Mouse (Mus musculus): ENCODE results near the gene 4930404H24Rik. TPM values are rescaled to one million over a fixed set of nuclear protein-coding genes. Genes with fewer than 3 reads are reported as not detected.
A peak's percentile ranks its signal among the peaks of the same experiment; 100 is the strongest.

4930404H24Rik gene
- polyA plus RNA-seq, 1 experiment from 2014 or later = not detected

GRCm38 (mm10) chr2:153481108-153481860 lies 11.3 kb upstream of the 4930404H24Rik start:
- H3K9ac ChIP-seq = no peak overlapping the region
- WGBS (ENCODE audit: insufficient replicate concordance) = 68% methylated on average over 7 of the region's 7 CpGs

GRCm38 (mm10) chr2:153481861-153482120 lies 10.8 kb upstream of the 4930404H24Rik start:
- H3K4me1 ChIP-seq = peaks cover 82% of the 10 kb centered on the region
- ATAC-seq = no peak
- H3K27me3 ChIP-seq (replicated peaks) = no peaks in the 10 kb centered on the region
- no peak overlapping the region for H3K4me3 ChIP-seq
- H3K9me3 ChIP-seq (replicated peaks) = no peaks in the 10 kb centered on the region
- no peak overlapping the region for H3K9ac ChIP-seq
- WGBS (ENCODE audit: insufficient replicate concordance) = 72% methylated on average over 2 of the region's 2 CpGs
- no peak overlapping the region for H3K4me2 ChIP-seq
- H3K27ac ChIP-seq = peak overlapping the region; percentile 66
- H3K36me3 ChIP-seq = peaks cover 36% of the 10 kb centered on the region

More at GRCm38 (mm10) chr2:153481108-153481860, 11.3 kb upstream of the 4930404H24Rik start:
- Histone ChIP-seq H3K4me2 (no peak overlapping the region), H3K27ac (peak overlapping the region; percentile 66), H3K27me3 (replicated peaks) (no peaks in the 10 kb centered on the region), H3K9me3 (replicated peaks) (no peaks in the 10 kb centered on the region), H3K4me1 (peaks cover 87% of the 10 kb centered on the region), H3K4me3 (no peak overlapping the region), H3K36me3 (peaks cover 41% of the 10 kb centered on the region)
- no peak for ATAC-seq

GRCm38 (mm10) chr2:153483118-153483983 lies 9.2 kb upstream of the 4930404H24Rik start:
- peak overlapping the region; percentile 68 for H3K9ac ChIP-seq
- H3K4me1 ChIP-seq = peaks cover 69% of the 10 kb centered on the region
- peak overlapping the region; percentile 56 for H3K4me2 ChIP-seq
- peak; percentile 79 for ATAC-seq
- H3K27ac ChIP-seq = peak overlapping the region; percentile 79
- no peaks in the 10 kb centered on the region for H3K9me3 ChIP-seq (replicated peaks)
- no peaks in the 10 kb centered on the region for H3K27me3 ChIP-seq (replicated peaks)
- peak overlapping the region; percentile 14; the same call in 1 of the 2 replicates for H3K4me3 ChIP-seq
- peaks cover 25% of the 10 kb centered on the region for H3K36me3 ChIP-seq
- WGBS (ENCODE audit: insufficient replicate concordance) = 11% methylated on average over 20 of the region's 20 CpGs

- Histone ChIP-seq H3K9ac (peak overlapping the region; percentile 68), H3K4me1 (peaks cover 69% of the 10 kb centered on the region)
Measured at GRCm38 (mm10) chr2:153484071-153484470, 8.5 kb upstream of the 4930404H24Rik start.

GRCm38 (mm10) chr2:153490116-153490515 lies 2.5 kb upstream of the 4930404H24Rik start:
- H3K4me2 ChIP-seq = peak overlapping the region; percentile 33
- no peaks in the 10 kb centered on the region for H3K36me3 ChIP-seq
- WGBS (ENCODE audit: insufficient replicate concordance) = 90% methylated on average over 1 of the region's 1 CpGs
- H3K4me1 ChIP-seq = peaks cover 69% of the 10 kb centered on the region
- peak overlapping the region; percentile 95; the same call in 1 of the 2 replicates for H3K9ac ChIP-seq
- H3K9me3 ChIP-seq (replicated peaks) = no peaks in the 10 kb centered on the region
- ATAC-seq = no peak
- H3K27ac ChIP-seq = peak overlapping the region; percentile 100
- no peaks in the 10 kb centered on the region for H3K27me3 ChIP-seq (replicated peaks)
- no peak overlapping the region for H3K4me3 ChIP-seq

More at GRCm38 (mm10) chr2:153484071-153484470, 8.5 kb upstream of the 4930404H24Rik start:
- Histone ChIP-seq H3K4me2 (peak overlapping the region; percentile 56), H3K27me3 (replicated peaks) (no peaks in the 10 kb centered on the region), H3K27ac (peak overlapping the region; percentile 79), H3K36me3 (peaks cover 25% of the 10 kb centered on the region), H3K4me3 (no peak overlapping the region), H3K9me3 (replicated peaks) (no peaks in the 10 kb centered on the region)
- WGBS (ENCODE audit: insufficient replicate concordance) = 65% methylated on average over 4 of the region's 4 CpGs
- ATAC-seq = no peak

GRCm38 (mm10) chr2:153490940-153491339 lies 1.6 kb upstream of the 4930404H24Rik start:
- Histone ChIP-seq H3K36me3 (no peaks in the 10 kb centered on the region), H3K27me3 (replicated peaks) (no peaks in the 10 kb centered on the region), H3K4me2 (peak overlapping the region; percentile 98), H3K9me3 (replicated peaks) (no peaks in the 10 kb centered on the region), H3K4me3 (peak overlapping the region; percentile 75), H3K9ac (peak overlapping the region; percentile 95), H3K4me1 (peaks cover 72% of the 10 kb centered on the region), H3K27ac (peak overlapping the region; percentile 100)
- no peak for ATAC-seq
- 27% methylated on average over 5 of the region's 5 CpGs for WGBS (ENCODE audit: insufficient replicate concordance)

GRCm38 (mm10) chr2:153491512-153492178 lies 945 bp upstream of the 4930404H24Rik start:
- Histone ChIP-seq H3K27ac (peak overlapping the region; percentile 100), H3K9me3 (replicated peaks) (no peaks in the 10 kb centered on the region), H3K4me1 (peaks cover 79% of the 10 kb centered on the region), H3K27me3 (replicated peaks) (no peaks in the 10 kb centered on the region), H3K4me2 (peak overlapping the region; percentile 98), H3K36me3 (no peaks in the 10 kb centered on the region), H3K9ac (peak overlapping the region; percentile 95), H3K4me3 (peak overlapping the region; percentile 75)
- ATAC-seq = no peak
- whole genome bisulfite sequencing (ENCODE audit: insufficient replicate concordance) = 33% methylated on average over 18 of the region's 18 CpGs

- Histone ChIP-seq H3K27me3 (replicated peaks) (no peaks in the 10 kb centered on the region), H3K9ac (peak overlapping the region; percentile 95), H3K4me1 (peaks cover 84% of the 10 kb centered on the region), H3K4me3 (peak overlapping the region; percentile 75), H3K4me2 (peak overlapping the region; percentile 98), H3K9me3 (replicated peaks) (no peaks in the 10 kb centered on the region), H3K27ac (peak overlapping the region; percentile 100), H3K36me3 (no peaks in the 10 kb centered on the region)
- WGBS (ENCODE audit: insufficient replicate concordance) = 1% methylated on average over 24 of the region's 24 CpGs
- ATAC-seq = no peak
Measured at GRCm38 (mm10) chr2:153492179-153492517, 442 bp upstream of the 4930404H24Rik start.

- Histone ChIP-seq H3K27ac (peak overlapping the region; percentile 100), H3K4me3 (peak overlapping the region; percentile 75), H3K36me3 (no peaks in the 10 kb centered on the region), H3K9ac (peak overlapping the region; percentile 95), H3K27me3 (replicated peaks) (no peaks in the 10 kb centered on the region), H3K4me2 (peak overlapping the region; percentile 98), H3K9me3 (replicated peaks) (no peaks in the 10 kb centered on the region), H3K4me1 (peaks cover 96% of the 10 kb centered on the region)
- ATAC-seq = no peak
- WGBS (ENCODE audit: insufficient replicate concordance) = 19% methylated on average over 2 of the region's 2 CpGs
Measured at GRCm38 (mm10) chr2:153493393-153493731, 772 bp downstream of the 4930404H24Rik start.

GRCm38 (mm10) chr2:153493781-153494292 lies 1.2 kb downstream of the 4930404H24Rik start:
- ATAC-seq = peak; percentile 68
- Histone ChIP-seq H3K4me2 (peak overlapping the region; percentile 98), H3K27ac (peak overlapping the region; percentile 100), H3K9me3 (replicated peaks) (no peaks in the 10 kb centered on the region), H3K4me1 (peaks cover 96% of the 10 kb centered on the region), H3K27me3 (replicated peaks) (no peaks in the 10 kb centered on the region), H3K9ac (peak overlapping the region; percentile 95), H3K36me3 (no peaks in the 10 kb centered on the region), H3K4me3 (peak overlapping the region; percentile 75)
- WGBS (ENCODE audit: insufficient replicate concordance) = under 1% methylated on average over 6 of the region's 6 CpGs

- Histone ChIP-seq H3K4me2 (peak overlapping the region; percentile 98), H3K4me1 (peaks cover 97% of the 10 kb centered on the region), H3K4me3 (peak overlapping the region; percentile 75), H3K36me3 (no peaks in the 10 kb centered on the region), H3K9ac (peak overlapping the region; percentile 95), H3K27me3 (replicated peaks) (no peaks in the 10 kb centered on the region), H3K9me3 (replicated peaks) (no peaks in the 10 kb centered on the region), H3K27ac (peak overlapping the region; percentile 100)
- ATAC-seq = peak; percentile 33
- 3% methylated on average over 9 of the region's 9 CpGs for WGBS (ENCODE audit: insufficient replicate concordance)
Measured at GRCm38 (mm10) chr2:153494293-153494811, 1.8 kb downstream of the 4930404H24Rik start.
